Mouse (Mus musculus) stomach, embryonic 16.5 days (tissue): Measurements from ENCODE around the gene Inhbe. TPM values are rescaled to one million over a fixed set of nuclear protein-coding genes. Genes with fewer than 3 reads are reported as not detected.

Source experiments
- ATAC-seq: fragments of 200-750 bp; cut with Nextera tagmentation; 2 replicates; pipeline ENCODE4 v1.8.0; 2017; ENCODE audit warnings: moderate number of reproducible peaks, moderate TSS enrichment; ENCODE audit not compliant: insufficient read depth, low FRiP score
- H3K27ac ChIP-seq: fragments of 300-500 bp; sonication (generic); 2 replicates; pipeline ENCODE4 v1.5.1; 2014; ENCODE audit warnings: low read length
- H3K27me3 ChIP-seq: fragments of 300-500 bp; sonication (generic); 2 replicates; pipeline ENCODE4 v1.6.1; 2014; ENCODE audit warnings: low read length, control low read depth, mixed read lengths; ENCODE audit not compliant: control insufficient read depth, insufficient read depth
- H3K36me3 ChIP-seq: fragments of 300-500 bp; sonication (generic); 2 replicates; pipeline ENCODE4 v1.6.1; 2014; ENCODE audit warnings: low read length; ENCODE audit not compliant: control insufficient read depth, insufficient read depth
- H3K4me1 ChIP-seq: fragments of 300-500 bp; sonication (generic); 2 replicates; pipeline ENCODE4 v1.6.1; 2014; ENCODE audit warnings: low read length, control low read depth, mixed read lengths; ENCODE audit not compliant: control insufficient read depth, insufficient read depth
- H3K4me2 ChIP-seq: fragments of 300-500 bp; sonication (generic); 2 replicates; pipeline ENCODE4 v1.6.1; 2014; ENCODE audit warnings: low read depth, low read length, mixed read lengths
- H3K4me3 ChIP-seq: fragments of 300-500 bp; sonication (generic); replicated peaks from 2 replicates; pipeline ENCODE4 v1.5.1; 2014; ENCODE audit warnings: mild to moderate bottlenecking, low read length
- H3K9ac ChIP-seq: fragments of 300-500 bp; sonication (generic); 2 replicates; pipeline ENCODE4 v1.6.1; 2014; ENCODE audit warnings: low read length
- H3K9me3 ChIP-seq: fragments of 300-500 bp; sonication (generic); replicated peaks from 2 replicates; pipeline ENCODE4 v1.6.1; 2016; ENCODE audit warnings: low read length, control low read depth; ENCODE audit not compliant: control insufficient read depth
- WGBS: fragments of 180-500 bp; shearing (Covaris S2); extraction: QIAGEN DNeasy Blood & Tissue Kit; methylation state at CpG from one replicate; pipeline ENCODE4 v1.1.7; 2014; 5-methylcytosine and 5-hydroxymethylcytosine counted together
- polyA plus RNA-seq: library from polyadenylated mRNA; unstranded; fragments of >200 nt; fragmentation: Nextera tagmentation; extraction: Ambion mirVana; gene quantifications from 2 replicates; pipeline ENCODE4 v1.2.1, GENCODE M21; 2015

Gene Inhbe
- polyA plus RNA-seq, 1 experiment from 2014 or later: 0.06 TPM

GRCm38 (mm10) chr10:127350594-127351284, 3.5 kb downstream of the Inhbe start:
- H3K9me3 ChIP-seq: no peaks in the 10 kb centered on the region
- peak overlapping the region; percentile 66 for H3K9ac ChIP-seq
- H3K4me1 ChIP-seq: peaks cover 5% of the 10 kb centered on the region; the same call in 1 of the 2 replicates
- H3K27me3 ChIP-seq: no peaks in the 10 kb centered on the region
- H3K27ac ChIP-seq: no peak overlapping the region
- peak overlapping the region; percentile 56 for H3K4me2 ChIP-seq
- peak; percentile 76; the same call in 1 of the 2 replicates for ATAC-seq
- 10% methylated on average over 24 of the region's 24 CpGs for WGBS
- no peaks in the 10 kb centered on the region for H3K36me3 ChIP-seq
- H3K4me3 ChIP-seq: peak overlapping the region; percentile 28

GRCm38 (mm10) chr10:127349810-127350209, 4.4 kb downstream of the Inhbe start:
- Histone ChIP-seq H3K4me2 (no peak overlapping the region), H3K9ac (no peak overlapping the region), H3K4me1 (peaks cover 5% of the 10 kb centered on the region; the same call in 1 of the 2 replicates), H3K27ac (no peak overlapping the region), H3K36me3 (no peaks in the 10 kb centered on the region), H3K27me3 (no peaks in the 10 kb centered on the region), H3K9me3 (no peaks in the 10 kb centered on the region), H3K4me3 (no peak overlapping the region)
- no peak for ATAC-seq
- 71% methylated on average over 8 of the region's 8 CpGs for WGBS

- H3K27ac ChIP-seq: no peak overlapping the region
- no peak overlapping the region for H3K9ac ChIP-seq
- no peaks in the 10 kb centered on the region for H3K27me3 ChIP-seq
- ATAC-seq: no peak
- 69% methylated on average over 4 of the region's 4 CpGs for WGBS
- peaks cover 5% of the 10 kb centered on the region; the same call in 1 of the 2 replicates for H3K4me1 ChIP-seq
- no peaks in the 10 kb centered on the region for H3K36me3 ChIP-seq
- no peak overlapping the region for H3K4me2 ChIP-seq
- H3K4me3 ChIP-seq: no peak overlapping the region
- H3K9me3 ChIP-seq: no peaks in the 10 kb centered on the region
Observed at GRCm38 (mm10) chr10:127348957-127349356, 5.3 kb downstream of the Inhbe start.

- Histone ChIP-seq H3K9ac (no peak overlapping the region), H3K27me3 (no peaks in the 10 kb centered on the region), H3K36me3 (no peaks in the 10 kb centered on the region), H3K4me3 (no peak overlapping the region), H3K9me3 (no peaks in the 10 kb centered on the region), H3K27ac (no peak overlapping the region), H3K4me2 (no peak overlapping the region), H3K4me1 (peaks cover 5% of the 10 kb centered on the region; the same call in 1 of the 2 replicates)
- WGBS: 78% methylated on average over 3 of the region's 3 CpGs
- no peak for ATAC-seq
Observed at GRCm38 (mm10) chr10:127346173-127346572, 8.0 kb downstream of the Inhbe start.

- no peak overlapping the region for H3K27ac ChIP-seq
- no peak for ATAC-seq
- no peaks in the 10 kb centered on the region for H3K9me3 ChIP-seq
- no peaks in the 10 kb centered on the region for H3K36me3 ChIP-seq
- H3K4me3 ChIP-seq: no peak overlapping the region
- H3K27me3 ChIP-seq: no peaks in the 10 kb centered on the region
- no peak overlapping the region for H3K4me2 ChIP-seq
- no peak overlapping the region for H3K9ac ChIP-seq
- 65% methylated on average over 3 of the region's 3 CpGs for WGBS
- H3K4me1 ChIP-seq: peaks cover 7% of the 10 kb centered on the region
Observed at GRCm38 (mm10) chr10:127343029-127343428, 11.2 kb downstream of the Inhbe start.

- Histone ChIP-seq H3K36me3 (no peaks in the 10 kb centered on the region), H3K4me3 (peak within 1 kb of the TSS; percentile 57), H3K9me3 (no peaks in the 10 kb centered on the region), H3K4me2 (peak within 1 kb of the TSS; percentile 73), H3K27me3 (no peaks in the 10 kb centered on the region), H3K9ac (peak within 1 kb of the TSS; percentile 66), H3K4me1 (peaks cover 7% of the 10 kb centered on the region), H3K27ac (peak within 1 kb of the TSS; percentile 89)
- under 1% methylated on average over 29 of the region's 29 CpGs for WGBS
- ATAC-seq: peak; percentile 37
Observed at GRCm38 (mm10) chr10:127341891-127342639, 12.1 kb downstream of the Inhbe start, which contains the start of gene Gli1. Gli1 (minus strand) TSS chr10:127341974.

GRCm38 (mm10) chr10:127341360-127341690, 12.9 kb downstream of the Inhbe start:
- peak overlapping the region; percentile 89 for H3K27ac ChIP-seq
- peak overlapping the region; percentile 73 for H3K4me2 ChIP-seq
- no peak for ATAC-seq
- WGBS: 0% methylated on average over 9 of the region's 11 CpGs
- H3K9ac ChIP-seq: peak overlapping the region; percentile 66
- no peaks in the 10 kb centered on the region for H3K36me3 ChIP-seq
- H3K4me1 ChIP-seq: peaks cover 7% of the 10 kb centered on the region
- peak overlapping the region; percentile 57 for H3K4me3 ChIP-seq
- H3K27me3 ChIP-seq: no peaks in the 10 kb centered on the region
- no peaks in the 10 kb centered on the region for H3K9me3 ChIP-seq

- ATAC-seq: no peak
- Histone ChIP-seq H3K4me2 (peak overlapping the region; percentile 73), H3K4me1 (peaks cover 7% of the 10 kb centered on the region), H3K36me3 (no peaks in the 10 kb centered on the region), H3K9me3 (no peaks in the 10 kb centered on the region), H3K9ac (peak overlapping the region; percentile 66), H3K4me3 (peak overlapping the region; percentile 57), H3K27ac (peak overlapping the region; percentile 89), H3K27me3 (no peaks in the 10 kb centered on the region)
- 1% methylated on average over 27 of the region's 27 CpGs for WGBS
Observed at GRCm38 (mm10) chr10:127340577-127341359, 13.4 kb downstream of the Inhbe start.
